Comparison of ENCODE assay signal across 9 mouse cellular contexts in the genomic region with DNA sequence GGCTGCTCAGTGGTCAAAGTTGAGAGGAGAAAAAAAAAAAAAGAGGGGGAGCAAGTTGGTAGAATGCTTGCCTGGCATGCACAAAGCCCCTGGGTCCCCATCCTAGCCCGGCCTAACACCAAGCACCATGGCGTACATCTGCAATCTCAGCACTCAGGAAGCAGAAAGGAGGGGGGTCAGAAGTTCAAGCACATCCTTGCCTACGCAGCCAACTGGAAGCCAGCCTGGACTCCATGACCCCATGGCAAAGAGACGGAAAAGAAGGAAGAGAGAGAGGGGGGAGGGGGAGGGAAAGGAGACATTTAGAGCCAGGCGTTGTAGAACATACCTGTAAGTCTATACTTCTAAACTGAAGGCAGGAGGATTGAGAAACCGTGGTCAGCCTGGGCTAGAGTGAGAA. TPM values are rescaled to one million over a fixed set of nuclear protein-coding genes. Genes with fewer than 3 reads are reported as not detected.
DNase-seq lines count a peak whose midpoint lies in the region; ATAC-seq and TF ChIP-seq lines count a peak whose summit lies in the region.
"Had no signal": no experiment of that assay in that cellular context is flagged by ENCODE, and none has a peak within 500 bp of the region (broad histone marks: within the 10 kb centered on the region; RNA-seq: fewer than 3 reads in every experiment).

No protein-coding gene starts in this region.

- no peak overlapping the region for H3K4me3 ChIP-seq in embryonic facial prominence, embryonic 10.5 days
- H3K4me3 ChIP-seq in embryonic facial prominence, embryonic 14.5 days (ENCODE audit: low read depth, low read length): no peak overlapping the region
- no peak overlapping the region for H3K4me3 ChIP-seq in lung, postnatal 0 days (ENCODE audit: low read depth, low read length)
- no peak overlapping the region for H3K4me3 ChIP-seq in intestine, postnatal 0 days (ENCODE audit: low read depth, low read length)
- no peak overlapping the region for H3K4me3 ChIP-seq in midbrain, embryonic 11.5 days (ENCODE audit: low read depth, low read length)
- no peak overlapping the region for H3K4me3 ChIP-seq in hindbrain, embryonic 14.5 days (replicated peaks; ENCODE audit: low read length)
- H3K4me3 ChIP-seq: heart, embryonic 10.5 days; myocyte had no signal

- 42% methylated on average over 6 of the region's 6 CpGs for WGBS in embryonic facial prominence, embryonic 10.5 days
- WGBS in embryonic facial prominence, embryonic 14.5 days: 39% methylated on average over 6 of the region's 6 CpGs
- WGBS in lung, postnatal 0 days: 26% methylated on average over 6 of the region's 6 CpGs
- 66% methylated on average over 6 of the region's 6 CpGs for WGBS in intestine, postnatal 0 days
- 76% methylated on average over 6 of the region's 6 CpGs for WGBS in midbrain, embryonic 11.5 days
- 69% methylated on average over 6 of the region's 6 CpGs for WGBS in hindbrain, embryonic 14.5 days

- H3K9ac ChIP-seq in embryonic facial prominence, embryonic 14.5 days (ENCODE audit: low read depth, low read length): no peak overlapping the region
- no peak overlapping the region for H3K9ac ChIP-seq in lung, postnatal 0 days (replicated peaks; ENCODE audit: low read depth)
- no peak overlapping the region for H3K9ac ChIP-seq in intestine, postnatal 0 days (ENCODE audit: low read depth, low read length)
- H3K9ac ChIP-seq in midbrain, embryonic 11.5 days (ENCODE audit: low read length): no peak overlapping the region
- H3K9ac ChIP-seq in hindbrain, embryonic 14.5 days: no peak overlapping the region

- TF ChIP-seq EP300 in lung, postnatal 0 days (IDR thresholded peaks at IDR 0.05): no peak

- no peak overlapping the region for H3K4me2 ChIP-seq in embryonic facial prominence, embryonic 14.5 days (ENCODE audit: low read depth, low read length)
- 0 out of 2 replicates have a peak overlapping the region, but pooled peaks have one; percentile 17 for H3K4me2 ChIP-seq in lung, postnatal 0 days (replicated peaks; ENCODE audit: low read depth, low read length)
- no peak overlapping the region for H3K4me2 ChIP-seq in intestine, postnatal 0 days (replicated peaks; ENCODE audit: low read depth)
- no peak overlapping the region for H3K4me2 ChIP-seq in midbrain, embryonic 11.5 days
- H3K4me2 ChIP-seq in hindbrain, embryonic 14.5 days (replicated peaks): no peak overlapping the region

- peaks cover 29% of the 10 kb centered on the region for H3K4me1 ChIP-seq in embryonic facial prominence, embryonic 10.5 days
- H3K4me1 ChIP-seq in embryonic facial prominence, embryonic 14.5 days (ENCODE audit: control insufficient read depth, insufficient read depth, low read length): peaks cover 16% of the 10 kb centered on the region
- H3K4me1 ChIP-seq in lung, postnatal 0 days (ENCODE audit: insufficient read depth, low read depth, low read length): no peaks in the 10 kb centered on the region
- 0 out of 2 replicates have a peak, but pooled peaks cover 3% of the 10 kb centered on the region for H3K4me1 ChIP-seq in intestine, postnatal 0 days (replicated peaks; ENCODE audit: control insufficient read depth, insufficient read depth, low read length)
- H3K4me1 ChIP-seq in midbrain, embryonic 11.5 days (ENCODE audit: control insufficient read depth, insufficient read depth, low read length): no peaks in the 10 kb centered on the region
- H3K4me1 ChIP-seq in hindbrain, embryonic 14.5 days (replicated peaks; ENCODE audit: control insufficient read depth, insufficient read depth, low read length): no peaks in the 10 kb centered on the region; the same call in 1 of the 2 replicates

- no peaks in the 10 kb centered on the region for H3K36me3 ChIP-seq in embryonic facial prominence, embryonic 10.5 days (replicated peaks)
- no peaks in the 10 kb centered on the region for H3K36me3 ChIP-seq in embryonic facial prominence, embryonic 14.5 days (ENCODE audit: control insufficient read depth, insufficient read depth, low read length)
- no peaks in the 10 kb centered on the region for H3K36me3 ChIP-seq in lung, postnatal 0 days (ENCODE audit: insufficient read depth, low read length)
- H3K36me3 ChIP-seq in intestine, postnatal 0 days (ENCODE audit: control insufficient read depth, insufficient read depth): no peaks in the 10 kb centered on the region
- no peaks in the 10 kb centered on the region for H3K36me3 ChIP-seq in midbrain, embryonic 11.5 days (ENCODE audit: control insufficient read depth, insufficient read depth, low read length)
- H3K36me3 ChIP-seq in hindbrain, embryonic 14.5 days (replicated peaks; ENCODE audit: control insufficient read depth, insufficient read depth): no peaks in the 10 kb centered on the region
- H3K36me3 ChIP-seq: heart, embryonic 10.5 days had no signal

- DNase-seq in embryonic facial prominence, embryonic 10.5 days (ENCODE audit: low spot score): no peak
- DNase-seq in embryonic facial prominence, embryonic 14.5 days (ENCODE audit: low spot score): peak; percentile 21
- DNase-seq in kidney, postnatal 36 days: peak; percentile 80 to 85
- DNase-seq in lung, postnatal 0 days (ENCODE audit: low spot score): peak; percentile 51
- DNase-seq in midbrain, embryonic 11.5 days (ENCODE audit: low spot score, missing footprints): no peak
- no peak for DNase-seq in hindbrain, embryonic 14.5 days (ENCODE audit: low spot score)

- 0 out of 2 replicates have a peak overlapping the region, but pooled peaks have one; percentile 31 for H3K27ac ChIP-seq in embryonic facial prominence, embryonic 10.5 days (replicated peaks)
- peak overlapping the region; percentile 63 for H3K27ac ChIP-seq in embryonic facial prominence, embryonic 14.5 days (replicated peaks; ENCODE audit: low read depth, low read length)
- peak overlapping the region; percentile 26; the same call in 1 of the 2 replicates for H3K27ac ChIP-seq in lung, postnatal 0 days (ENCODE audit: low read length)
- no peak overlapping the region for H3K27ac ChIP-seq in intestine, postnatal 0 days (ENCODE audit: low read depth, low read length)
- H3K27ac ChIP-seq in midbrain, embryonic 11.5 days (ENCODE audit: low read depth, low read length): no peak overlapping the region
- H3K27ac ChIP-seq in hindbrain, embryonic 14.5 days: no peak overlapping the region
- H3K27ac ChIP-seq: heart, embryonic 10.5 days had no signal

- no peaks in the 10 kb centered on the region for H3K9me3 ChIP-seq in embryonic facial prominence, embryonic 10.5 days
- no peaks in the 10 kb centered on the region for H3K9me3 ChIP-seq in embryonic facial prominence, embryonic 14.5 days (ENCODE audit: control insufficient read depth, low read length)
- H3K9me3 ChIP-seq in lung, postnatal 0 days (ENCODE audit: low read length): no peaks in the 10 kb centered on the region
- no peaks in the 10 kb centered on the region for H3K9me3 ChIP-seq in intestine, postnatal 0 days (ENCODE audit: control insufficient read depth)
- no peaks in the 10 kb centered on the region for H3K9me3 ChIP-seq in midbrain, embryonic 11.5 days (ENCODE audit: control insufficient read depth, low read length)
- H3K9me3 ChIP-seq in hindbrain, embryonic 14.5 days (ENCODE audit: control insufficient read depth, low read length): no peaks in the 10 kb centered on the region
- H3K9me3 ChIP-seq: heart, embryonic 10.5 days had no signal

- ATAC-seq in embryonic facial prominence, embryonic 14.5 days (ENCODE audit: low read depth): no peak
- ATAC-seq in lung, postnatal 0 days: peak; percentile 58
- no peak for ATAC-seq in intestine, postnatal 0 days
- ATAC-seq in midbrain, embryonic 11.5 days (ENCODE audit: low FRiP score): no peak
- no peak for ATAC-seq in hindbrain, embryonic 14.5 days (ENCODE audit: low FRiP score)

- no peak for TF ChIP-seq CTCF in lung, postnatal 0 days (IDR thresholded peaks at IDR 0.05)
- TF ChIP-seq CTCF in intestine, postnatal 0 days (IDR thresholded peaks at IDR 0.05; ENCODE audit: low read depth): no peak

- H3K27me3 ChIP-seq in embryonic facial prominence, embryonic 10.5 days (replicated peaks; ENCODE audit: low read depth, poor library complexity, severe bottlenecking): no peaks in the 10 kb centered on the region
- H3K27me3 ChIP-seq in embryonic facial prominence, embryonic 14.5 days (replicated peaks; ENCODE audit: control insufficient read depth, insufficient read depth, low read length): no peaks in the 10 kb centered on the region
- no peaks in the 10 kb centered on the region for H3K27me3 ChIP-seq in lung, postnatal 0 days (replicated peaks; ENCODE audit: insufficient read depth, low read length)
- H3K27me3 ChIP-seq in intestine, postnatal 0 days (replicated peaks; ENCODE audit: control insufficient read depth, insufficient read depth, low read length): no peaks in the 10 kb centered on the region
- H3K27me3 ChIP-seq in midbrain, embryonic 11.5 days (ENCODE audit: control insufficient read depth, insufficient read depth, low read length): no peaks in the 10 kb centered on the region
- H3K27me3 ChIP-seq in hindbrain, embryonic 14.5 days (ENCODE audit: control insufficient read depth, insufficient read depth, low read length): no peaks in the 10 kb centered on the region

RNA-seq across cellular contexts. Expression of a gene that starts 25.7 kb away (rescaled TPM):
- 0.44 and 0.71 TPM in 2 replicates for polyA plus RNA-seq in embryonic facial prominence, embryonic 10.5 days (2016; fragmentation: Nextera tagmentation; extraction: Ambion mirVana)
- 1.9 and 2.1 TPM in 2 replicates for polyA plus RNA-seq in embryonic facial prominence, embryonic 14.5 days (2014; fragmentation: Nextera tagmentation; extraction: Ambion mirVana)
- polyA plus RNA-seq in lung, postnatal 0 days (2015; fragmentation: Nextera tagmentation; extraction: Ambion mirVana): 9.9 and 10.1 TPM in 2 replicates
- 5.8 and 6.5 TPM in 2 replicates for polyA plus RNA-seq in intestine, postnatal 0 days (2015; fragmentation: Nextera tagmentation; extraction: Ambion mirVana)
- polyA plus RNA-seq in midbrain, embryonic 11.5 days (2014; fragmentation: Nextera tagmentation; extraction: Ambion mirVana): 0.87 and 1.3 TPM in 2 replicates
- polyA plus RNA-seq in hindbrain, embryonic 14.5 days (2014; fragmentation: Nextera tagmentation; extraction: Ambion mirVana): 1.3 and 1.5 TPM in 2 replicates
- polyA plus RNA-seq: myocyte had no signal

RNA-seq across cellular contexts. Expression of a gene that starts 32.8 kb away (rescaled TPM):
- 17.7 and 18.4 TPM in 2 replicates for polyA plus RNA-seq in embryonic facial prominence, embryonic 10.5 days (2016; fragmentation: Nextera tagmentation; extraction: Ambion mirVana)
- 18.0 and 20.2 TPM in 2 replicates for polyA plus RNA-seq in embryonic facial prominence, embryonic 14.5 days (2014; fragmentation: Nextera tagmentation; extraction: Ambion mirVana)
- polyA plus RNA-seq in lung, postnatal 0 days (2015; fragmentation: Nextera tagmentation; extraction: Ambion mirVana): 14.6 and 18.4 TPM in 2 replicates
- 13.5 and 15.1 TPM in 2 replicates for polyA plus RNA-seq in intestine, postnatal 0 days (2015; fragmentation: Nextera tagmentation; extraction: Ambion mirVana)
- 26.4 and 28.3 TPM in 2 replicates for polyA plus RNA-seq in midbrain, embryonic 11.5 days (2014; fragmentation: Nextera tagmentation; extraction: Ambion mirVana)
- polyA plus RNA-seq in hindbrain, embryonic 14.5 days (2014; fragmentation: Nextera tagmentation; extraction: Ambion mirVana): 42.6 and 44.5 TPM in 2 replicates

RNA-seq across cellular contexts. Expression of a gene that starts 39.8 kb away (rescaled TPM):
- polyA plus RNA-seq in embryonic facial prominence, embryonic 10.5 days (2016; fragmentation: Nextera tagmentation; extraction: Ambion mirVana): 27.1 and 27.8 TPM in 2 replicates
- 38.7 and 39.8 TPM in 2 replicates for polyA plus RNA-seq in embryonic facial prominence, embryonic 14.5 days (2014; fragmentation: Nextera tagmentation; extraction: Ambion mirVana)
- 17.0 and 18.7 TPM in 2 replicates for polyA plus RNA-seq in lung, postnatal 0 days (2015; fragmentation: Nextera tagmentation; extraction: Ambion mirVana)
- polyA plus RNA-seq in intestine, postnatal 0 days (2015; fragmentation: Nextera tagmentation; extraction: Ambion mirVana): 11.6 and 12.4 TPM in 2 replicates
- polyA plus RNA-seq in midbrain, embryonic 11.5 days (2014; fragmentation: Nextera tagmentation; extraction: Ambion mirVana): 25.0 and 27.5 TPM in 2 replicates
- 21.5 and 22.3 TPM in 2 replicates for polyA plus RNA-seq in hindbrain, embryonic 14.5 days (2014; fragmentation: Nextera tagmentation; extraction: Ambion mirVana)

Comparison
In these comparisons a context has a peak if more than half of its experiments do, and no peak if none do; other contexts are left out.
1. DNase-seq: peak in embryonic facial prominence, embryonic 14.5 days (single experiment), kidney, postnatal 36 days (2 of 2) and lung, postnatal 0 days (single experiment); none in embryonic facial prominence, embryonic 10.5 days (single experiment), midbrain, embryonic 11.5 days (single experiment) and hindbrain, embryonic 14.5 days (single experiment).
2. H3K27ac ChIP-seq: peak in embryonic facial prominence, embryonic 10.5 days (single experiment), embryonic facial prominence, embryonic 14.5 days (single experiment) and lung, postnatal 0 days (single experiment); none in intestine, postnatal 0 days (single experiment), midbrain, embryonic 11.5 days (single experiment) and hindbrain, embryonic 14.5 days (single experiment).